Mouse (Mus musculus) stomach, adult 2 months (tissue): ENCODE measurements around the gene Cldn34b4. TPM values are rescaled to one million over a fixed set of nuclear protein-coding genes. Genes with fewer than 3 reads are reported as not detected.

Experiments
- polyA plus RNA-seq: library from polyadenylated mRNA; depleted of rRNA; stranded (reverse); fragments of >200 nt; gene quantifications from 2 replicates; pipeline ENCODE4 v1.2.3, GENCODE M21; 2012; rRNA removed

Gene Cldn34b4
- polyA plus RNA-seq: not detected in 2 replicates

GRCm38 (mm10) chrX:76393050-76393449 lies at the start of gene Cldn34b4:
Gene Cldn34b4, plus strand, starts transcription at chrX:76393350.

Other genes starting within 250 kb of the Cldn34b4 start
- gene Cldn34b3, start 129.0 kb upstream of the Cldn34b4 start, polyA plus RNA-seq: not detected in 2 replicates
- not detected in 2 replicates for gene Cldn34d, start 209.6 kb downstream of the Cldn34b4 start, polyA plus RNA-seq